Mouse (Mus musculus): ENCODE measurements around the gene Lifr. TPM values are rescaled to one million over a fixed set of nuclear protein-coding genes. Genes with fewer than 3 reads are reported as not detected.

Gene Lifr
- polyA plus RNA-seq, 1 experiment = 30.8 TPM

DNA sequence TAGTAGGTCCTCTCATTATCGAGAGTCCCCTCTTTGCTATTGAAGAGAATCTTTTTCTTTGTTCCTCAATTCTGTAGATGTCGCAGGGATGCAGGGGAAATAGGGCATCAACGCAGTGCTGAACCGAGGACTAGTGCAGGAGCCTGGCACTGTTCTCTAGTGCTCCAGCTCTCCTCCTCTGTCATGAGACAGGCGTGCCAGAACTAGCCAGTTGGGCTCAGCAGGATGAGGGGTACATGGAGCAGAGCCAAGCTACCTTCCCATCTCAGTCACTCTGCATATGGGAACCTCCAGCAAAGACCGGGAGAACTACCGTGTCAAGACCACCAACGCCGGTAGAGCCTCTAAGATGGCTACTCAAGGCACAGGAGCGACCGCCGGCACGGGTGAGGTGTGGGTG is 114.5 kb downstream of the Lifr start:
- Histone ChIP-seq H3K4me1 (ENCODE audit: control insufficient read depth, insufficient read depth, low read length) (no peaks in the 10 kb centered on the region), H3K4me3 (ENCODE audit: insufficient read depth, low read length) (no peak overlapping the region), H3K27ac (ENCODE audit: insufficient read depth, low read depth, low read length) (no peak overlapping the region)
- TF ChIP-seq CTCF (IDR thresholded peaks at IDR 0.05; ENCODE audit: low read depth, low read length) (no peak), POLR2A (IDR thresholded peaks at IDR 0.05; ENCODE audit: borderline replicate concordance, low read depth, low read length) (no peak)

DNA sequence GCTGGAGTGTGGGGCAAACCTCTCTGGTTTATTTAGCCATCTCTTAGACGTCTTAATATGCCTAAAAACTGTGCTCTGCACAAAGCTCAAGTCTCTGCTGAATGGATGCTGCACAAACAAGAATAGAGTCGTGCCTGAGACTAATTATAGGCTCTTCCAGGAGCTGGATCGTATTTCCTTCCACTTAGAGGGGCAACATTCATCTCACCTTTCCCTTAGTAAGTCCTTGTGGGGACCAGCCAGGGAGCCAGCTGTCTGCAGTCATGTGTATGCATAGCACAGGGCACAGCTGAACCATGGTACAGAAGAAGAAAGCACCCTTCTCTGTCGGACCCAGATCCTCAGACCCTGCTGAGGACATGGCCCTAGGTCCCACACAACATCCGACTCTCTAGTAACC is 115.7 kb downstream of the Lifr start:
- TF ChIP-seq CTCF (IDR thresholded peaks at IDR 0.05; ENCODE audit: low read depth, low read length) = no peak
- no peak for TF ChIP-seq POLR2A (IDR thresholded peaks at IDR 0.05; ENCODE audit: borderline replicate concordance, low read depth, low read length)
- no peak overlapping the region for H3K27ac ChIP-seq (ENCODE audit: insufficient read depth, low read depth, low read length)
- no peaks in the 10 kb centered on the region for H3K4me1 ChIP-seq (ENCODE audit: control insufficient read depth, insufficient read depth, low read length)
- no peak overlapping the region for H3K4me3 ChIP-seq (ENCODE audit: insufficient read depth, low read length)

GRCm38 (mm10) chr15:7207292-7207691 is 116.9 kb downstream of the Lifr start:
- Histone ChIP-seq H3K4me3 (ENCODE audit: insufficient read depth, low read length) (no peak overlapping the region), H3K27ac (ENCODE audit: insufficient read depth, low read depth, low read length) (no peak overlapping the region), H3K4me1 (ENCODE audit: control insufficient read depth, insufficient read depth, low read length) (no peaks in the 10 kb centered on the region)
- TF ChIP-seq CTCF (IDR thresholded peaks at IDR 0.05; ENCODE audit: low read depth, low read length) (no peak), POLR2A (IDR thresholded peaks at IDR 0.05; ENCODE audit: borderline replicate concordance, low read depth, low read length) (no peak)

DNA sequence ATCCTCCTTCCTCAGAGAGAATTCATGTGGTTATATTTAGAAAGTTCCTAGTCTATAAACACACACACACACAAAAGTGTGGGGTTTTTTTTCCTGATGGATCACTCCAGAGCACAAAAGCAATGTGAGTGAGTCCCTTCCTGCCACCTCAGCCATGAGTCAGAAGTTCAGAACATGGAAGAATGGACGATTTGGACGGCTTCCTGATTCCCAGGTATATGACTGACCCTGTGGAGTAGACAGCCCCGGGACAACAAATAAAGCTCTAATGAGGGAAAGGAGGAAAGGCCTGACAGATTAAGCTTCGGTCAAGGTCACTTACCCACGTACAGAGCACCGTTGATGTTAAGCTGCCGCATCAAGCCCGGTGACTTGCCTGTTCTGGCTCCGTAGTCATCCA is 117.8 kb downstream of the Lifr start:
- Histone ChIP-seq H3K4me3 (ENCODE audit: insufficient read depth, low read length) (no peak overlapping the region), H3K27ac (ENCODE audit: insufficient read depth, low read depth, low read length) (no peak overlapping the region), H3K4me1 (ENCODE audit: control insufficient read depth, insufficient read depth, low read length) (no peaks in the 10 kb centered on the region)
- TF ChIP-seq CTCF (IDR thresholded peaks at IDR 0.05; ENCODE audit: low read depth, low read length) (no peak), POLR2A (IDR thresholded peaks at IDR 0.05; ENCODE audit: borderline replicate concordance, low read depth, low read length) (no peak)

GRCm38 (mm10) chr15:7213683-7214082 is 123.3 kb downstream of the Lifr start:
- Histone ChIP-seq H3K27ac (ENCODE audit: insufficient read depth, low read depth, low read length) (no peak overlapping the region), H3K4me1 (ENCODE audit: control insufficient read depth, insufficient read depth, low read length) (no peaks in the 10 kb centered on the region), H3K4me3 (ENCODE audit: insufficient read depth, low read length) (no peak overlapping the region)
- TF ChIP-seq POLR2A (IDR thresholded peaks at IDR 0.05; ENCODE audit: borderline replicate concordance, low read depth, low read length) (no peak), CTCF (IDR thresholded peaks at IDR 0.05; ENCODE audit: low read depth, low read length) (no peak)

- no peak for TF ChIP-seq CTCF (IDR thresholded peaks at IDR 0.05; ENCODE audit: low read depth, low read length)
- TF ChIP-seq POLR2A (IDR thresholded peaks at IDR 0.05; ENCODE audit: borderline replicate concordance, low read depth, low read length) = no peak
These were observed 125.4 kb downstream of the Lifr start for GRCm38 (mm10) chr15:7215845-7216244.

GRCm38 (mm10) chr15:7216581-7217272 is 126.3 kb downstream of the Lifr start:
- no peak overlapping the region for H3K27ac ChIP-seq (ENCODE audit: insufficient read depth, low read depth, low read length)
- no peak overlapping the region for H3K4me3 ChIP-seq (ENCODE audit: insufficient read depth, low read length)
- no peaks in the 10 kb centered on the region for H3K4me1 ChIP-seq (ENCODE audit: control insufficient read depth, insufficient read depth, low read length)
- no peak for TF ChIP-seq POLR2A (IDR thresholded peaks at IDR 0.05; ENCODE audit: borderline replicate concordance, low read depth, low read length)
- TF ChIP-seq CTCF (IDR thresholded peaks at IDR 0.05; ENCODE audit: low read depth, low read length) = no peak

More at GRCm38 (mm10) chr15:7215845-7216244, 125.4 kb downstream of the Lifr start:
- no peak overlapping the region for H3K4me3 ChIP-seq (ENCODE audit: insufficient read depth, low read length)
- H3K27ac ChIP-seq (ENCODE audit: insufficient read depth, low read depth, low read length) = no peak overlapping the region
- H3K4me1 ChIP-seq (ENCODE audit: control insufficient read depth, insufficient read depth, low read length) = no peaks in the 10 kb centered on the region

GRCm38 (mm10) chr15:7217273-7217598 is 126.8 kb downstream of the Lifr start:
- Histone ChIP-seq H3K4me3 (ENCODE audit: insufficient read depth, low read length) (no peak overlapping the region), H3K4me1 (ENCODE audit: control insufficient read depth, insufficient read depth, low read length) (no peaks in the 10 kb centered on the region), H3K27ac (ENCODE audit: insufficient read depth, low read depth, low read length) (no peak overlapping the region)
- TF ChIP-seq CTCF (IDR thresholded peaks at IDR 0.05; ENCODE audit: low read depth, low read length) (no peak), POLR2A (IDR thresholded peaks at IDR 0.05; ENCODE audit: borderline replicate concordance, low read depth, low read length) (no peak)

GRCm38 (mm10) chr15:7222809-7223208 is 132.4 kb downstream of the Lifr start:
- H3K4me3 ChIP-seq (ENCODE audit: insufficient read depth, low read length) = no peak overlapping the region
- TF ChIP-seq POLR2A (IDR thresholded peaks at IDR 0.05; ENCODE audit: borderline replicate concordance, low read depth, low read length) (no peak), CTCF (IDR thresholded peaks at IDR 0.05; ENCODE audit: low read depth, low read length) (no peak)
- no peak overlapping the region for H3K27ac ChIP-seq (ENCODE audit: insufficient read depth, low read depth, low read length)
- no peaks in the 10 kb centered on the region for H3K4me1 ChIP-seq (ENCODE audit: control insufficient read depth, insufficient read depth, low read length)

GRCm38 (mm10) chr15:7224151-7224775 is 133.8 kb downstream of the Lifr start:
- H3K27ac ChIP-seq (ENCODE audit: insufficient read depth, low read depth, low read length) = no peak overlapping the region
- no peak overlapping the region for H3K4me3 ChIP-seq (ENCODE audit: insufficient read depth, low read length)
- TF ChIP-seq CTCF (IDR thresholded peaks at IDR 0.05; ENCODE audit: low read depth, low read length) (no peak), POLR2A (IDR thresholded peaks at IDR 0.05; ENCODE audit: borderline replicate concordance, low read depth, low read length) (no peak)
- H3K4me1 ChIP-seq (ENCODE audit: control insufficient read depth, insufficient read depth, low read length) = no peaks in the 10 kb centered on the region

All from bone marrow macrophage, adult 2 months (primary cell).